Mouse (Mus musculus) kidney, adult 2 months (tissue): Measurements from ENCODE around the gene Mip. TPM values are rescaled to one million over a fixed set of nuclear protein-coding genes. Genes with fewer than 3 reads are reported as not detected.

Experiments used
- DNase-seq: peaks from one replicate; pipeline ENCODE4 v3.0.0; 2021
- H3K27ac ChIP-seq: fragments of 200-500 bp; 2 replicates; pipeline ENCODE4 v1.5.1; 2012; ENCODE audit warnings: low read depth, low read length, control low read depth, inconsistent platforms; ENCODE audit not compliant: insufficient read depth
- H3K27me3 ChIP-seq: fragments of 200-500 bp; replicated peaks from 2 replicates; pipeline ENCODE4 v1.6.1; 2012; ENCODE audit warnings: mild to moderate bottlenecking, moderate library complexity, low read length, inconsistent platforms; ENCODE audit not compliant: control insufficient read depth, insufficient read depth
- H3K36me3 ChIP-seq: fragments of 200-500 bp; 2 replicates; pipeline ENCODE4 v1.6.1; 2012; ENCODE audit warnings: mild to moderate bottlenecking, moderate library complexity, low read length, inconsistent platforms; ENCODE audit not compliant: control insufficient read depth, insufficient read depth
- H3K4me1 ChIP-seq: fragments of 200-500 bp; 2 replicates; pipeline ENCODE4 v1.6.1; 2011; ENCODE audit warnings: low read length; ENCODE audit not compliant: control insufficient read depth, insufficient read depth
- H3K4me3 ChIP-seq: fragments of 200-500 bp; 2 replicates; pipeline ENCODE4 v1.5.1; 2011; ENCODE audit warnings: mild to moderate bottlenecking, low read depth, low read length, control low read depth; ENCODE audit not compliant: insufficient read depth
- CTCF ChIP-seq: fragments of 200-500 bp; conservative IDR thresholded peaks from 2 replicates; pipeline ENCODE4 v1.5.1; 2011; ENCODE audit warnings: low read depth, mild to moderate bottlenecking, control low read depth, low read length, moderate library complexity, mixed read lengths; ENCODE audit not compliant: insufficient read depth, insufficient read length
- POLR2A ChIP-seq: fragments of 200-500 bp; IDR thresholded peaks from one replicate; pipeline ENCODE4 v1.6.1; 2011; ENCODE audit warnings: low read depth, low read length, control low read depth
- WGBS: fragments of 180-500 bp; shearing (Covaris S2); methylation state at CpG from one replicate; pipeline ENCODE4 v1.1.7; 2018; 5-methylcytosine and 5-hydroxymethylcytosine counted together
- polyA plus RNA-seq: library from polyadenylated mRNA; depleted of rRNA; stranded (reverse); fragments of >200 nt; gene quantifications from 2 replicates; pipeline ENCODE4 v1.2.3, GENCODE M21; 2012

Mip gene
- polyA plus RNA-seq, 1 experiment = not detected

DNA sequence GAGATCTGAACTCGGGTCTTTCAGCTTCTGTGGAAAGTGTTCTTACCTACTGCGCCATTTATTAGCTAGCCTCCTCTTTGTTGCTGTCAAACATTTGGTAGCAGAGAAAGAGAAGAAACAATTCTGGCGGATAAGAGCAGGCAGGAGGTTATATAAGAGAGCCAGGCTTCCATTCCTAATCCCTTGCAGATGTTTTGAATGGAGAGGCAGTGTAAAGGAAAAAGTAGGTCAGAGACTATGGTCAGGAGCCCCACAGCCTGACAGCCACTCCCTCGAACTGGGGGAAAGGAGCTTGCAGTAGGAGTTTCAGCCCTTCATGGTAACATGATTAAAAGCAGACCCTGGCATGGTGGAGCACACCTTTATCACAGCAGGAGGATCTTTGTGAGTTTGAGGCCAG lies 10.7 kb downstream of the Mip start:
- DNase-seq = no peak
- Histone ChIP-seq H3K4me3 (no peak overlapping the region), H3K4me1 (no peaks in the 10 kb centered on the region), H3K27ac (no peak overlapping the region), H3K27me3 (no peaks in the 10 kb centered on the region), H3K36me3 (no peaks in the 10 kb centered on the region)
- TF ChIP-seq CTCF = no peak
- TF ChIP-seq POLR2A = no peak
- WGBS = 75% methylated on average over 4 of the region's 4 CpGs

GRCm38 (mm10) chr10:128237807-128238480 lies 12.3 kb downstream of the Mip start:
- TF ChIP-seq CTCF = no peak
- no peak for TF ChIP-seq POLR2A
- Histone ChIP-seq H3K27ac (no peak overlapping the region), H3K4me3 (no peak overlapping the region), H3K36me3 (no peaks in the 10 kb centered on the region), H3K27me3 (no peaks in the 10 kb centered on the region), H3K4me1 (no peaks in the 10 kb centered on the region)
- WGBS = 70% methylated on average over 15 of the region's 15 CpGs
- DNase-seq = peak; percentile 45

GRCm38 (mm10) chr10:128239140-128239539 lies 13.5 kb downstream of the Mip start:
- Histone ChIP-seq H3K36me3 (no peaks in the 10 kb centered on the region), H3K27me3 (no peaks in the 10 kb centered on the region), H3K4me3 (no peak overlapping the region), H3K27ac (no peak overlapping the region), H3K4me1 (no peaks in the 10 kb centered on the region)
- no peak for DNase-seq
- 98% methylated on average over 4 of the region's 4 CpGs for WGBS
- no peak for TF ChIP-seq POLR2A
- no peak for TF ChIP-seq CTCF

GRCm38 (mm10) chr10:128240131-128240530 lies 14.5 kb downstream of the Mip start:
- TF ChIP-seq POLR2A = no peak
- no peak for TF ChIP-seq CTCF

DNA sequence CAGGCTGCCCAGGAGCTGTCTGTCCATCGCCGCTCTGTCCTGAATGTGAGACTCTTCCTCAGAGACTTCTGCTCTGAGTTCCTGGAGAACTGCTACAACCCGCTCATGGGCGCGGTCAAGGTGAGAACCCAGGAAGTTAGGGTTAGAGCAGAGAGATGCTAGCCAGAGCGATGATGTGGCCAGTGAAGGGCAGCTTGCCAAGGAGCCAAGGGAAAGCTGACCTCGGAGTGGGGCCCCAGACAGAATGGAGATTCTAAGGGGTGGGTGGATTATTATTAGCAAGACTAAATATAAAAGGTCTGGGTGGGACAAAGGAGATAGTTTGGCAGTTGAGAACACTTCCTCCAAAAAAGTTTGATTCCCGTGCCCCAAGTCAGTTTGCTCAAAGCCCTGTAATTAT lies 17.6 kb downstream of the Mip start:
- Histone ChIP-seq H3K27ac (no peak overlapping the region), H3K4me1 (no peaks in the 10 kb centered on the region)

More at GRCm38 (mm10) chr10:128240131-128240530, 14.5 kb downstream of the Mip start:
- Histone ChIP-seq H3K4me1 (no peaks in the 10 kb centered on the region), H3K36me3 (no peaks in the 10 kb centered on the region), H3K27ac (no peak overlapping the region), H3K27me3 (no peaks in the 10 kb centered on the region), H3K4me3 (no peak overlapping the region)
- DNase-seq = no peak
- 93% methylated on average over 18 of the region's 18 CpGs for WGBS

GRCm38 (mm10) chr10:128244121-128244520 lies 18.5 kb downstream of the Mip start:
- Histone ChIP-seq H3K36me3 (no peaks in the 10 kb centered on the region), H3K4me1 (no peaks in the 10 kb centered on the region), H3K27me3 (no peaks in the 10 kb centered on the region), H3K4me3 (no peak overlapping the region), H3K27ac (no peak overlapping the region)
- 94% methylated on average over 15 of the region's 15 CpGs for WGBS
- no peak for DNase-seq
- TF ChIP-seq CTCF (no peak), POLR2A (no peak)

More for the DNA sequence above, 17.6 kb downstream of the Mip start:
- Histone ChIP-seq H3K36me3 (no peaks in the 10 kb centered on the region), H3K4me3 (no peak overlapping the region), H3K27me3 (no peaks in the 10 kb centered on the region)
- TF ChIP-seq POLR2A (no peak), CTCF (no peak)
- peak; percentile 14 for DNase-seq
- WGBS = 85% methylated on average over 8 of the region's 8 CpGs

GRCm38 (mm10) chr10:128247020-128247732 lies 21.5 kb downstream of the Mip start:
- 70% methylated on average over 17 of the region's 17 CpGs for WGBS
- H3K4me1 ChIP-seq = no peaks in the 10 kb centered on the region
- peak; percentile 79 for DNase-seq
- no peaks in the 10 kb centered on the region for H3K36me3 ChIP-seq
- H3K27me3 ChIP-seq = no peaks in the 10 kb centered on the region
- peak overlapping the region; percentile 43 for H3K4me3 ChIP-seq
- TF ChIP-seq CTCF (no peak), POLR2A (no peak)
- peak overlapping the region; percentile 96 for H3K27ac ChIP-seq
